Mouse (Mus musculus): ENCODE data around the gene Eif4b. TPM values are rescaled to one million over a fixed set of nuclear protein-coding genes. Genes with fewer than 3 reads are reported as not detected.

Gene Eif4b
- polyA plus RNA-seq, 1 experiment from 2014 or later, result 46.5 TPM

GRCm38 (mm10) chr15:102111495-102111829, 37.9 kb downstream of the Eif4b start:
- DNase-seq (ENCODE audit: low spot score) (no peak), ATAC-seq (ENCODE audit: low FRiP score, low TSS enrichment) (no peak)
- 89% methylated on average over 11 of the region's 11 CpGs for WGBS
- TF ChIP-seq EP300 (optimal IDR thresholded peaks at IDR 0.05), result no peak
- no peak for TF ChIP-seq CTCF (IDR thresholded peaks at IDR 0.05; ENCODE audit: low read depth)
- Histone ChIP-seq H3K9ac (ENCODE audit: low read length) (no peak overlapping the region), H3K4me2 (replicated peaks; ENCODE audit: low read depth) (no peak overlapping the region), H3K9me3 (ENCODE audit: control insufficient read depth, low read length) (no peaks in the 10 kb centered on the region), H3K27me3 (ENCODE audit: control insufficient read depth, insufficient read depth, low read length) (no peaks in the 10 kb centered on the region), H3K4me3 (ENCODE audit: low read depth, low read length) (no peak overlapping the region), H3K36me3 (ENCODE audit: control insufficient read depth, insufficient read depth, low read length) (peaks cover 40% of the 10 kb centered on the region), H3K27ac (replicated peaks) (no peak overlapping the region), H3K4me1 (replicated peaks; ENCODE audit: control insufficient read depth, insufficient read depth) (peaks cover 3% of the 10 kb centered on the region; the same call in 1 of the 2 replicates)

- Histone ChIP-seq H3K4me3 (ENCODE audit: low read depth, low read length) (no peak overlapping the region), H3K4me1 (replicated peaks; ENCODE audit: control insufficient read depth, insufficient read depth) (peaks cover 3% of the 10 kb centered on the region; the same call in 1 of the 2 replicates), H3K9me3 (ENCODE audit: control insufficient read depth, low read length) (no peaks in the 10 kb centered on the region), H3K4me2 (replicated peaks; ENCODE audit: low read depth) (no peak overlapping the region), H3K27me3 (ENCODE audit: control insufficient read depth, insufficient read depth, low read length) (no peaks in the 10 kb centered on the region), H3K27ac (replicated peaks) (no peak overlapping the region), H3K9ac (ENCODE audit: low read length) (no peak overlapping the region), H3K36me3 (ENCODE audit: control insufficient read depth, insufficient read depth, low read length) (peaks cover 44% of the 10 kb centered on the region)
- TF ChIP-seq EP300 (optimal IDR thresholded peaks at IDR 0.05), result no peak
- no peak for TF ChIP-seq CTCF (IDR thresholded peaks at IDR 0.05; ENCODE audit: low read depth)
- DNase-seq (ENCODE audit: low spot score) (no peak), ATAC-seq (ENCODE audit: low FRiP score, low TSS enrichment) (no peak)
- WGBS, result 89% methylated on average over 6 of the region's 6 CpGs
Observed at GRCm38 (mm10) chr15:102112181-102112580, 38.6 kb downstream of the Eif4b start.

- no peak for ATAC-seq (ENCODE audit: low FRiP score, low TSS enrichment)
- H3K4me1 ChIP-seq (replicated peaks; ENCODE audit: control insufficient read depth, insufficient read depth), result peaks cover 3% of the 10 kb centered on the region; the same call in 1 of the 2 replicates
Observed at GRCm38 (mm10) chr15:102112827-102113226, 39.3 kb downstream of the Eif4b start.

GRCm38 (mm10) chr15:102113674-102114073, 40.1 kb downstream of the Eif4b start:
- WGBS, result 79% methylated on average over 4 of the region's 4 CpGs
- H3K36me3 ChIP-seq (ENCODE audit: control insufficient read depth, insufficient read depth, low read length), result peaks cover 45% of the 10 kb centered on the region

More at GRCm38 (mm10) chr15:102112827-102113226, 39.3 kb downstream of the Eif4b start:
- DNase-seq (ENCODE audit: low spot score), result no peak
- no peak overlapping the region for H3K4me2 ChIP-seq (replicated peaks; ENCODE audit: low read depth)
- H3K27ac ChIP-seq (replicated peaks), result no peak overlapping the region
- H3K4me3 ChIP-seq (ENCODE audit: low read depth, low read length), result no peak overlapping the region
- peaks cover 41% of the 10 kb centered on the region for H3K36me3 ChIP-seq (ENCODE audit: control insufficient read depth, insufficient read depth, low read length)
- WGBS, result 77% methylated on average over 8 of the region's 8 CpGs
- TF ChIP-seq EP300 (optimal IDR thresholded peaks at IDR 0.05) (no peak), CTCF (IDR thresholded peaks at IDR 0.05; ENCODE audit: low read depth) (no peak)
- no peaks in the 10 kb centered on the region for H3K9me3 ChIP-seq (ENCODE audit: control insufficient read depth, low read length)
- no peak overlapping the region for H3K9ac ChIP-seq (ENCODE audit: low read length)
- no peaks in the 10 kb centered on the region for H3K27me3 ChIP-seq (ENCODE audit: control insufficient read depth, insufficient read depth, low read length)

GRCm38 (mm10) chr15:102114651-102115260, 41.2 kb downstream of the Eif4b start:
- Histone ChIP-seq H3K27me3 (ENCODE audit: control insufficient read depth, insufficient read depth, low read length) (no peaks in the 10 kb centered on the region), H3K4me1 (replicated peaks; ENCODE audit: control insufficient read depth, insufficient read depth) (no peaks in the 10 kb centered on the region), H3K36me3 (ENCODE audit: control insufficient read depth, insufficient read depth, low read length) (peaks cover 40% of the 10 kb centered on the region), H3K9me3 (ENCODE audit: control insufficient read depth, low read length) (no peaks in the 10 kb centered on the region), H3K27ac (replicated peaks) (no peak overlapping the region), H3K9ac (ENCODE audit: low read length) (no peak overlapping the region), H3K4me2 (replicated peaks; ENCODE audit: low read depth) (no peak overlapping the region), H3K4me3 (ENCODE audit: low read depth, low read length) (no peak overlapping the region)
- TF ChIP-seq CTCF (IDR thresholded peaks at IDR 0.05; ENCODE audit: low read depth), result no peak
- no peak for TF ChIP-seq EP300 (optimal IDR thresholded peaks at IDR 0.05)
- 80% methylated on average over 7 of the region's 7 CpGs for WGBS
- DNase-seq (ENCODE audit: low spot score) (no peak), ATAC-seq (ENCODE audit: low FRiP score, low TSS enrichment) (no peak)

More at GRCm38 (mm10) chr15:102113674-102114073, 40.1 kb downstream of the Eif4b start:
- no peak overlapping the region for H3K9ac ChIP-seq (ENCODE audit: low read length)
- H3K4me1 ChIP-seq (replicated peaks; ENCODE audit: control insufficient read depth, insufficient read depth), result peaks cover 3% of the 10 kb centered on the region; the same call in 1 of the 2 replicates
- TF ChIP-seq CTCF (IDR thresholded peaks at IDR 0.05; ENCODE audit: low read depth) (no peak), EP300 (optimal IDR thresholded peaks at IDR 0.05) (no peak)
- H3K4me3 ChIP-seq (ENCODE audit: low read depth, low read length), result no peak overlapping the region
- no peaks in the 10 kb centered on the region for H3K27me3 ChIP-seq (ENCODE audit: control insufficient read depth, insufficient read depth, low read length)
- ATAC-seq (ENCODE audit: low FRiP score, low TSS enrichment) (no peak), DNase-seq (ENCODE audit: low spot score) (no peak)
- H3K9me3 ChIP-seq (ENCODE audit: control insufficient read depth, low read length), result no peaks in the 10 kb centered on the region
- no peak overlapping the region for H3K4me2 ChIP-seq (replicated peaks; ENCODE audit: low read depth)
- no peak overlapping the region for H3K27ac ChIP-seq (replicated peaks)

- no peak overlapping the region for H3K4me2 ChIP-seq (replicated peaks; ENCODE audit: low read depth)
- 68% methylated on average over 9 of the region's 9 CpGs for WGBS
- peaks cover 33% of the 10 kb centered on the region for H3K36me3 ChIP-seq (ENCODE audit: control insufficient read depth, insufficient read depth, low read length)
- H3K27me3 ChIP-seq (ENCODE audit: control insufficient read depth, insufficient read depth, low read length), result no peaks in the 10 kb centered on the region
- no peak overlapping the region for H3K27ac ChIP-seq (replicated peaks)
- no peak for TF ChIP-seq CTCF (IDR thresholded peaks at IDR 0.05; ENCODE audit: low read depth)
- TF ChIP-seq EP300 (optimal IDR thresholded peaks at IDR 0.05), result no peak
- H3K9me3 ChIP-seq (ENCODE audit: control insufficient read depth, low read length), result no peaks in the 10 kb centered on the region
- ATAC-seq (ENCODE audit: low FRiP score, low TSS enrichment), result no peak
- DNase-seq (ENCODE audit: low spot score), result no peak
- no peak overlapping the region for H3K4me3 ChIP-seq (ENCODE audit: low read depth, low read length)
- H3K9ac ChIP-seq (ENCODE audit: low read length), result no peak overlapping the region
- H3K4me1 ChIP-seq (replicated peaks; ENCODE audit: control insufficient read depth, insufficient read depth), result no peaks in the 10 kb centered on the region
Observed at GRCm38 (mm10) chr15:102115731-102116231, 42.2 kb downstream of the Eif4b start.
